Mouse (Mus musculus): ENCODE data around the gene Pkd2l1. TPM values are rescaled to one million over a fixed set of nuclear protein-coding genes. Genes with fewer than 3 reads are reported as not detected.

Gene Pkd2l1
- polyA plus RNA-seq, 1 experiment from 2014 or later: not detected

- no peak for TF ChIP-seq CTCF (IDR thresholded peaks at IDR 0.05; ENCODE audit: low read depth)
- WGBS: 81% methylated on average over 3 of the region's 3 CpGs
- Histone ChIP-seq H3K9ac (no peak overlapping the region), H3K4me3 (ENCODE audit: low read depth, low read length) (no peak overlapping the region), H3K36me3 (ENCODE audit: insufficient read depth) (no peaks in the 10 kb centered on the region), H3K27ac (ENCODE audit: low read depth) (no peak overlapping the region), H3K27me3 (ENCODE audit: insufficient read depth, low read length) (no peaks in the 10 kb centered on the region), H3K4me1 (ENCODE audit: insufficient read depth) (no peaks in the 10 kb centered on the region), H3K4me2 (no peak overlapping the region), H3K9me3 (ENCODE audit: low read depth, low read length) (no peaks in the 10 kb centered on the region)
- no peak for ATAC-seq (ENCODE audit: insufficient read depth)
- no peak for DNase-seq
These were observed 32.9 kb downstream of the Pkd2l1 start for GRCm38 (mm10) chr19:44159386-44159785.

- Histone ChIP-seq H3K4me3 (ENCODE audit: low read depth, low read length) (no peak overlapping the region), H3K4me2 (no peak overlapping the region), H3K4me1 (ENCODE audit: insufficient read depth) (no peaks in the 10 kb centered on the region), H3K9me3 (ENCODE audit: low read depth, low read length) (no peaks in the 10 kb centered on the region), H3K36me3 (ENCODE audit: insufficient read depth) (no peaks in the 10 kb centered on the region), H3K27me3 (ENCODE audit: insufficient read depth, low read length) (no peaks in the 10 kb centered on the region), H3K27ac (ENCODE audit: low read depth) (no peak overlapping the region), H3K9ac (no peak overlapping the region)
- WGBS: 89% methylated on average over 10 of the region's 10 CpGs
- ATAC-seq (ENCODE audit: insufficient read depth) (no peak), DNase-seq (no peak)
- no peak for TF ChIP-seq CTCF (IDR thresholded peaks at IDR 0.05; ENCODE audit: low read depth)
These were observed 35.2 kb downstream of the Pkd2l1 start for GRCm38 (mm10) chr19:44157005-44157404.

GRCm38 (mm10) chr19:44153781-44154180 is 38.5 kb downstream of the Pkd2l1 start:
- ATAC-seq (ENCODE audit: insufficient read depth) (no peak), DNase-seq (no peak)
- H3K9ac ChIP-seq: no peak overlapping the region
- H3K27me3 ChIP-seq (ENCODE audit: insufficient read depth, low read length): no peaks in the 10 kb centered on the region
- H3K4me3 ChIP-seq (ENCODE audit: low read depth, low read length): no peak overlapping the region
- H3K36me3 ChIP-seq (ENCODE audit: insufficient read depth): no peaks in the 10 kb centered on the region
- TF ChIP-seq CTCF (IDR thresholded peaks at IDR 0.05; ENCODE audit: low read depth): no peak
- H3K27ac ChIP-seq (ENCODE audit: low read depth): no peak overlapping the region
- H3K4me2 ChIP-seq: no peak overlapping the region
- 77% methylated on average over 5 of the region's 5 CpGs for WGBS
- no peaks in the 10 kb centered on the region for H3K9me3 ChIP-seq (ENCODE audit: low read depth, low read length)
- no peaks in the 10 kb centered on the region for H3K4me1 ChIP-seq (ENCODE audit: insufficient read depth)

- 73% methylated on average over 2 of the region's 2 CpGs for WGBS
- no peak for DNase-seq
- H3K9me3 ChIP-seq (ENCODE audit: low read depth, low read length): no peaks in the 10 kb centered on the region
These were observed 43.3 kb downstream of the Pkd2l1 start for GRCm38 (mm10) chr19:44148991-44149390.

GRCm38 (mm10) chr19:44148345-44148744 is 43.9 kb downstream of the Pkd2l1 start:
- TF ChIP-seq CTCF (IDR thresholded peaks at IDR 0.05; ENCODE audit: low read depth): peak; percentile 29
- peaks cover 4% of the 10 kb centered on the region; the same call in 1 of the 2 replicates for H3K4me1 ChIP-seq (ENCODE audit: insufficient read depth)
- no peak overlapping the region for H3K4me2 ChIP-seq
- no peak overlapping the region for H3K27ac ChIP-seq (ENCODE audit: low read depth)
- no peak overlapping the region for H3K4me3 ChIP-seq (ENCODE audit: low read depth, low read length)
- no peaks in the 10 kb centered on the region for H3K27me3 ChIP-seq (ENCODE audit: insufficient read depth, low read length)
- 40% methylated on average over 2 of the region's 2 CpGs for WGBS
- ATAC-seq (ENCODE audit: insufficient read depth): no peak
- DNase-seq: peak; percentile 34
- peaks cover 9% of the 10 kb centered on the region; the same call in 1 of the 2 replicates for H3K36me3 ChIP-seq (ENCODE audit: insufficient read depth)
- H3K9ac ChIP-seq: no peak overlapping the region
- no peaks in the 10 kb centered on the region for H3K9me3 ChIP-seq (ENCODE audit: low read depth, low read length)

More at GRCm38 (mm10) chr19:44148991-44149390, 43.3 kb downstream of the Pkd2l1 start:
- Histone ChIP-seq H3K4me2 (no peak overlapping the region), H3K27me3 (ENCODE audit: insufficient read depth, low read length) (no peaks in the 10 kb centered on the region), H3K4me1 (ENCODE audit: insufficient read depth) (peaks cover 4% of the 10 kb centered on the region; the same call in 1 of the 2 replicates), H3K9ac (no peak overlapping the region), H3K36me3 (ENCODE audit: insufficient read depth) (0 out of 2 replicates have a peak, but pooled peaks cover 3% of the 10 kb centered on the region), H3K27ac (ENCODE audit: low read depth) (no peak overlapping the region), H3K4me3 (ENCODE audit: low read depth, low read length) (no peak overlapping the region)
- no peak for ATAC-seq (ENCODE audit: insufficient read depth)
- no peak for TF ChIP-seq CTCF (IDR thresholded peaks at IDR 0.05; ENCODE audit: low read depth)

GRCm38 (mm10) chr19:44146951-44147350 is 45.3 kb downstream of the Pkd2l1 start:
- no peaks in the 10 kb centered on the region for H3K27me3 ChIP-seq (ENCODE audit: insufficient read depth, low read length)
- no peak for TF ChIP-seq CTCF (IDR thresholded peaks at IDR 0.05; ENCODE audit: low read depth)
- H3K4me1 ChIP-seq (ENCODE audit: insufficient read depth): peaks cover 4% of the 10 kb centered on the region; the same call in 1 of the 2 replicates
- no peak overlapping the region for H3K9ac ChIP-seq
- H3K36me3 ChIP-seq (ENCODE audit: insufficient read depth): peaks cover 23% of the 10 kb centered on the region
- no peak overlapping the region for H3K4me2 ChIP-seq
- 82% methylated on average over 8 of the region's 8 CpGs for WGBS
- H3K9me3 ChIP-seq (ENCODE audit: low read depth, low read length): no peaks in the 10 kb centered on the region
- no peak for ATAC-seq (ENCODE audit: insufficient read depth)
- H3K4me3 ChIP-seq (ENCODE audit: low read depth, low read length): no peak overlapping the region
- DNase-seq: no peak
- H3K27ac ChIP-seq (ENCODE audit: low read depth): no peak overlapping the region

GRCm38 (mm10) chr19:44146568-44146879 is 45.7 kb downstream of the Pkd2l1 start:
- ATAC-seq (ENCODE audit: insufficient read depth): 0 out of 2 replicates have a peak, but pooled peaks have one; percentile 31
- Histone ChIP-seq H3K4me2 (peak overlapping the region; percentile 81), H3K9me3 (ENCODE audit: low read depth, low read length) (no peaks in the 10 kb centered on the region), H3K36me3 (ENCODE audit: insufficient read depth) (peaks cover 27% of the 10 kb centered on the region), H3K4me3 (ENCODE audit: low read depth, low read length) (peak overlapping the region; percentile 70), H3K27me3 (ENCODE audit: insufficient read depth, low read length) (no peaks in the 10 kb centered on the region), H3K4me1 (ENCODE audit: insufficient read depth) (peaks cover 4% of the 10 kb centered on the region; the same call in 1 of the 2 replicates), H3K9ac (peak overlapping the region; percentile 71), H3K27ac (ENCODE audit: low read depth) (no peak overlapping the region)
- TF ChIP-seq CTCF (IDR thresholded peaks at IDR 0.05; ENCODE audit: low read depth): no peak
- 65% methylated on average over 9 of the region's 9 CpGs for WGBS
- DNase-seq: no peak

Measured in lung, embryonic 14.5 days (tissue).